Mouse (Mus musculus) heart, embryonic 13.5 days (tissue): ENCODE results near the gene Lzic. TPM values are rescaled to one million over a fixed set of nuclear protein-coding genes. Genes with fewer than 3 reads are reported as not detected.

Experiments used
- ATAC-seq: fragments of 200-750 bp; cut with Nextera tagmentation; 2 replicates; pipeline ENCODE4 v1.8.0; 2017; ENCODE audit warnings: moderate TSS enrichment; ENCODE audit not compliant: insufficient number of reproducible peaks, low FRiP score, low TSS enrichment; ENCODE audit errors: extremely low read depth
- H3K27ac ChIP-seq: fragments of 300-500 bp; sonication (generic); replicated peaks from 2 replicates; pipeline ENCODE4 v1.5.1; 2015; ENCODE audit warnings: moderate library complexity, mild to moderate bottlenecking, inconsistent platforms
- H3K27me3 ChIP-seq: fragments of 300-500 bp; sonication (generic); replicated peaks from 2 replicates; pipeline ENCODE4 v1.6.1; 2015; ENCODE audit warnings: mild to moderate bottlenecking, inconsistent platforms
- H3K36me3 ChIP-seq: fragments of 300-500 bp; sonication (generic); 2 replicates; pipeline ENCODE4 v1.6.1; 2015; ENCODE audit warnings: mild to moderate bottlenecking, inconsistent platforms
- H3K4me1 ChIP-seq: fragments of 300-500 bp; sonication (generic); 2 replicates; pipeline ENCODE4 v1.6.1; 2015; ENCODE audit warnings: inconsistent platforms
- H3K4me2 ChIP-seq: fragments of 300-500 bp; sonication (generic); 2 replicates; pipeline ENCODE4 v1.6.1; 2015; ENCODE audit warnings: inconsistent platforms, mild to moderate bottlenecking, moderate library complexity
- H3K4me3 ChIP-seq: fragments of 300-500 bp; sonication (generic); 2 replicates; pipeline ENCODE4 v1.5.1; 2015; ENCODE audit warnings: moderate library complexity, mild to moderate bottlenecking, inconsistent platforms
- H3K9ac ChIP-seq: fragments of 300-500 bp; sonication (generic); 2 replicates; pipeline ENCODE4 v1.6.1; 2015; ENCODE audit warnings: inconsistent platforms, mild to moderate bottlenecking, moderate library complexity
- H3K9me3 ChIP-seq: fragments of 300-500 bp; sonication (generic); 2 replicates; pipeline ENCODE4 v1.6.1; 2016; ENCODE audit warnings: inconsistent platforms
- WGBS: fragments of 180-500 bp; shearing (Covaris S2); methylation state at CpG from one replicate; pipeline ENCODE4 v1.1.7; 2015; ENCODE audit warnings: mixed read lengths; 5-methylcytosine and 5-hydroxymethylcytosine counted together
- polyA plus RNA-seq: library from polyadenylated mRNA; unstranded; fragments of >200 nt; fragmentation: Nextera tagmentation; extraction: Ambion mirVana; gene quantifications from 2 replicates; pipeline ENCODE4 v1.2.1, GENCODE M21; 2015

Gene Lzic
- polyA plus RNA-seq, 1 experiment from 2014 or later = 28.5 TPM

DNA sequence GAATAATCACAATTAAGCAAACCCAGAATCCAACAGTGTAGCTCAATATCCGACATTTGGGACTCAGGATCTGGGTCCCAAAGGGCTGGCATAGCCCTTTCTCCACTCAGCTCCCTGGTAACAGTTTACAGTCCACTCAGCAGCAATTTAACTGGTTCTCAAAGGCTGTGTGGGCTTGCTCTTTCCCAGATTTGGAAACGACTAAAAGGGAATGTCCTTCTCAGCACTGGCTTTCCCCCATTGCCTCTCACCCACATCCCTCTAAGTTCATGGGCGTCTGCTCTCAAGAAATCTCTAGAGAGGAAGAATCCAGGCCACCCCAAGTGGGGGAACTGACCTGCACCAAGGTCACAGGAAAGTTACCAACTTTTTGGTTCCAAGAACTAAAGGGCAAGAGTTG is 463 bp upstream of the Lzic start:
- Histone ChIP-seq H3K9me3 (no peaks in the 10 kb centered on the region), H3K4me2 (peak overlapping the region; percentile 81), H3K4me3 (peak overlapping the region; percentile 78), H3K4me1 (peaks cover 23% of the 10 kb centered on the region), H3K27ac (peak overlapping the region; percentile 87), H3K27me3 (no peaks in the 10 kb centered on the region), H3K9ac (peak overlapping the region; percentile 92), H3K36me3 (peaks cover 30% of the 10 kb centered on the region)
- ATAC-seq = no peak; the same call in 1 of the 2 replicates
- 39% methylated on average over 3 of the region's 3 CpGs for WGBS

DNA sequence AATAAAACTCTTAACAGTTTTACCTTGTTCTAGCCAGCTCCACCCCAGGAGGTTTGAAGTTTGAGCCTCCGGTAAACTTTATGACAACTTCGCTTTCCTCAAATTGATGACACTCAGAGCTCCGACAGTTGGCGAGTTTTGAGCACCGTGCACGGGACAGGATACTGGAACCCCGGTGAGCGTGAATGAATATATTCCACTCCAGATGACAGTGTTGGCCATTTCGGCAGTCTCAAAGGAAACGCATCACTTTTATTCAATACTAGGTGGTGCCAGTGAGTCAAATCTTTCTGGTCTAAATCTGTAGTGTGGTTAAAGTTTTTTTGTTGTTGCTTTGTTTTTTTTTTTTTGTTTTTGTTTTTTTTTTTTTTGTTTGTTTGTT is 787 bp downstream of the Lzic start:
- Histone ChIP-seq H3K4me1 (peaks cover 23% of the 10 kb centered on the region), H3K4me3 (peak overlapping the region; percentile 78), H3K27me3 (no peaks in the 10 kb centered on the region), H3K4me2 (peak overlapping the region; percentile 81), H3K27ac (peak overlapping the region; percentile 82), H3K9ac (peak overlapping the region; percentile 92), H3K36me3 (peaks cover 41% of the 10 kb centered on the region), H3K9me3 (no peaks in the 10 kb centered on the region)
- WGBS = 2% methylated on average over 10 of the region's 10 CpGs
- no peak for ATAC-seq

DNA sequence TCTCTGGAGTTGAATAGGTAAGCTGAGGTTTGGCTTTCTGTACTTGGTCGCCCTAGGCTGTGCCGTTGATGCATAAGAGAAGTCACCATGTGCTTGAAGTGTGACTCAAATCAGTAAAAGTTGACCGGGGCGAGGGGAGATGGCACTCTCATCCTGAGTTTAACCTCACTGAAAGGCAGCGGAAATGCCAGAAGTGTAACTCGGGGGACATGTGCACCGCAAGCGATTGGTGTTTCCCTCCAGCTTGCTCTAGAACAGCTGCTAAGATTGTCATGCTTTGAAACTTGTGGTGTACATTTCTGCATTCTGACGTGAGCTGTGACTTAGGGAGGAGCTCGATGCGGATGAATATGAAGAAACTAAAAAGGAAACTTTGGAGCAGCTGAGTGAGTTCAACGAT is 2.7 kb downstream of the Lzic start:
- no peak overlapping the region for H3K9ac ChIP-seq
- H3K4me3 ChIP-seq = no peak overlapping the region
- 92% methylated on average over 12 of the region's 12 CpGs for WGBS
- H3K4me2 ChIP-seq = no peak overlapping the region
- ATAC-seq = no peak
- H3K4me1 ChIP-seq = peaks cover 23% of the 10 kb centered on the region
- H3K27ac ChIP-seq = no peak overlapping the region
- H3K36me3 ChIP-seq = peaks cover 59% of the 10 kb centered on the region
- H3K9me3 ChIP-seq = no peaks in the 10 kb centered on the region
- H3K27me3 ChIP-seq = no peaks in the 10 kb centered on the region

DNA sequence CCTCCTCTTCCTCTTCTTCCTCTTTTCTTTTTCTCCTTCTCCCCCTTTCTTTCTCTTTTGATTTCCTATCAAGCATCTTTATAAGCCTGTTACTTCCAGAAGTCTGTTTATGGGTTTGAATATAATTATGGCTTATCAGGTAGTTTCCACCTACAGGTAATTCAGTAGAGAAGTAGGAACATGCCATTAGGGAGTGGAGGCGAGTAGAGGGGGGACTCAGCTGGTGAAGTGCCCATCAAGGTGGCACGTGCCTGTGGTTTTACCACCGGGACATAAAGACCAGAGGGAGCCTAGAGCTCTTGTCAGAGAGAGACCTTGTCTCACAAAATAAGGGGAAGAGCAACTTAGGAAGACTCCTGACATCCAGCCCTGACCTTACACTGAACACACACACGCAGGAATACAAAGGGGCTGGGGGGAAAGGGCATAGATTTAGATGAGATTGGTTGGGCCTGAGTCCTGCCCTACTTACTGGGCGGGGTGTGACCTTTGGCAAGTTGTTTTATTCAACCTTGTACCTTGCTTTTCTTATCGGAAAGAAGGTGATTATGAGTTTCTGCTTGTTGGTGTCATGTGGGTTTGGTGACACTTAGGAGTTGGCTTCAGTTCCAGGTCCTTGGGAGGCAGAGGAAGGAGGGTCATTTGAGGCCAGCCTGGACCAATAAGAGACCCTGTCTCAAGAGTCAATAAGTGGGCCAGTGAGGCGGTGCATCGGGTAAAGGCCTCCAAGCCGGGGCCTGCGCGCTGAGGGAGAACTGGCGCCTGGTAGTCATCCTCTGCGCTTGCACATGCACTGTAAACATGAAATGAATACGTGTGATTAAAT is 4.6 kb downstream of the Lzic start:
- Histone ChIP-seq H3K9ac (no peak overlapping the region), H3K4me3 (no peak overlapping the region), H3K4me2 (no peak overlapping the region), H3K27me3 (no peaks in the 10 kb centered on the region), H3K27ac (no peak overlapping the region), H3K36me3 (peaks cover 78% of the 10 kb centered on the region), H3K4me1 (peaks cover 14% of the 10 kb centered on the region), H3K9me3 (no peaks in the 10 kb centered on the region)
- WGBS = 90% methylated on average over 14 of the region's 14 CpGs
- no peak for ATAC-seq

DNA sequence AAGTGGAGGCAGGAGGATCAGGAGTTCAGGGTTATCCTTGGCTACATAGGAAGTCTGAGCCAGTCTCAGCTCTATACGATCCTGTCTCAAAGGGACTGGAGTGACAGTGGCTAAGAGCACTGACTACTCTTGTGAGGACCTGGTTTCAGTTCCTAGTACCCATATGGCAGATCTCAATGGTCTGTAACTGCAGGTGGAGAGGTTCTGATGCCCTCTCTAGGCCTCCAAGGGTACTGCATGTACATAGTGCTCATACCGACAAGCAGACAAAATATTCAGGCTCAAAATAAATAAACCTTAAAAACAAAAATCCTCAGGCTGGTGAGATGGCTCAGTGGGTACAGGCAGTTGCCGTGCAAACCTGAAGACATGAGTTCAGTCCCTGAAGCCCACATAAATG is 6.1 kb downstream of the Lzic start:
- Histone ChIP-seq H3K36me3 (peaks cover 91% of the 10 kb centered on the region), H3K9ac (no peak overlapping the region), H3K4me2 (no peak overlapping the region), H3K4me3 (no peak overlapping the region), H3K9me3 (no peaks in the 10 kb centered on the region), H3K4me1 (peaks cover 11% of the 10 kb centered on the region), H3K27me3 (no peaks in the 10 kb centered on the region), H3K27ac (no peak overlapping the region)
- 98% methylated on average over 3 of the region's 3 CpGs for WGBS
- ATAC-seq = no peak

DNA sequence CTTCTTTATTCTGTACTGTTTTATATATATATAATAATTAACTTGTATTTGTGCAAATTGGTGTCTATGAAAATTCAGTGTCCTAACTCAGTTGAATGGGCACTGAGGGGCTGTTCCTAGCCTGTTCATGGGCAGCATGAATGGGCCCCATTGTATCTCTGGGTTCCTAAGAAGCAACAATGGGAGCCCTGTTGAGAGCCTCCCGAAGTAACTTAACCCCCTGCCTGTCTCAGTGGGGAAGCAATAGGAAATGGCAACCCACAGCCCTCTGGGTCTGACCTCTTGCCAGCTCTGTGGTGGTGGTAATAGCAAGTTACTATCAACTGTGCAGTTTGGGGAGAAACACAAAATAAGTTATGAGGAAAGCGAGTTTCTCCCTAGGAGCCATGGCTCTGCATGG is 11.6 kb downstream of the Lzic start:
- no peak overlapping the region for H3K4me2 ChIP-seq
- H3K9ac ChIP-seq = no peak overlapping the region
- H3K9me3 ChIP-seq = no peaks in the 10 kb centered on the region
- H3K27me3 ChIP-seq = no peaks in the 10 kb centered on the region
- ATAC-seq = no peak
- WGBS = 67% methylated on average over 2 of the region's 2 CpGs
- H3K36me3 ChIP-seq = peaks cover 92% of the 10 kb centered on the region
- no peak overlapping the region for H3K27ac ChIP-seq
- H3K4me1 ChIP-seq = no peaks in the 10 kb centered on the region
- H3K4me3 ChIP-seq = no peak overlapping the region

DNA sequence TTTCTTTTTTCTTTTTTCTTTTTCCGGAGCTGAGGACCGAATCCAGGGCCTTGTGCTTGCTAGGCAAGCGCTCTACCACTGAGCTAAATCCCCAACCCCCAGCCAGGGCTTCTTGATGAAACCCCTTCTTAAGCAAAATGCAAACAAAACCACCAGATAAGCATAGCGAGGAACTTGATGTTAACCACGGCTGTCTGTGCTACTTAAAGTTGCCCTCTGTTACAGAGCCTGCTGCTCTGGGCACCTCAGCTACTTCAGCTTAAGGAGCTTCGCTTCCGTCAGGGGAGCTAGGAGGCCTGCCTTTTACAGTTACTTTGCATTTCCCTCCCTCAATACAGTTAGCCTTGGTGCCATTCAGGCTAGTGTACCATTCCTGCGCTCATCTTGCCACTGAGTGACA is 13.9 kb downstream of the Lzic start:
- no peaks in the 10 kb centered on the region for H3K9me3 ChIP-seq
- 75% methylated on average over 8 of the region's 8 CpGs for WGBS
- H3K27ac ChIP-seq = no peak overlapping the region
- no peak overlapping the region for H3K4me3 ChIP-seq
- no peak overlapping the region for H3K9ac ChIP-seq
- ATAC-seq = no peak
- no peaks in the 10 kb centered on the region for H3K4me1 ChIP-seq
- no peaks in the 10 kb centered on the region for H3K27me3 ChIP-seq
- no peak overlapping the region for H3K4me2 ChIP-seq
- H3K36me3 ChIP-seq = peaks cover 85% of the 10 kb centered on the region

DNA sequence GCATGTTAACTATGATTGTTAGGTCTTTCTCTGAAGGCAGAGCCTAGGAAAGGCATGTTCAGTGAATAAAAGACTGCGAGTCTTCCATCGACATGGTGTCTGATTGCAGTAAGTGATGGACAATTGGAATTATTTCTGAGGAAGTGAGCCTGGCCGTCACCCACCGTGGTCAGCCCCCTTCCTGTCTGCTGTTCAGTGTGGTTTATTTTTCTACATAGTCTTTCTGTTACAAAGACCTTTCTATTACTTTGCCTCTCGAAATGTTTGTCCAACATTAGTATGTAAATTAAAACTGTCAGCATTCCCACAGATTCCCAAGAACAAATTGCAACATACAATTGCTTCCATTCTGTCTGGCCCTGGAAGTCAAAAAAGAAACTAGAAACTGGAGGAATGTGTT is 14.8 kb downstream of the Lzic start:
- Histone ChIP-seq H3K4me3 (no peak overlapping the region), H3K27ac (no peak overlapping the region), H3K9ac (no peak overlapping the region), H3K4me2 (no peak overlapping the region), H3K4me1 (no peaks in the 10 kb centered on the region), H3K9me3 (no peaks in the 10 kb centered on the region), H3K27me3 (no peaks in the 10 kb centered on the region), H3K36me3 (peaks cover 76% of the 10 kb centered on the region)
- 78% methylated on average over 5 of the region's 5 CpGs for WGBS
- no peak for ATAC-seq

DNA sequence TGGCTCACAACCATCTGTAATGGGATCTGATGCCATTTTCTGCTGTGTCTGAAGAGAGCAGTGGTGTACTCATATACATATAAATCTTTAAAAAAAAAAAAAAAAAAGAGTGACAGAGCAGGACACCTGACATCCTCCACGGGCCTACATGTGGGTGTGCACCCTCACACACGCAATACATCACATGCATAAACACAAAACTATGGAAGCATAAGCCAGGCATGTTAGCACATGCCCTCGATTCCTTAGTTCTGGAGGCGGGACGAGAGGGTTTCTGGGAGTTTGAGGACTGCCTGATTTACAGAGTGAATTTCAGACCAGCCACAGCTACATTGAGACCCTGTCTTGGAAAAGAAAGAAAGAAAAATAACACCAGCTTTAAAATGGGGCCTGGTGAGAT is 19.3 kb downstream of the Lzic start:
- H3K9me3 ChIP-seq = no peaks in the 10 kb centered on the region
- H3K27me3 ChIP-seq = no peaks in the 10 kb centered on the region
- no peak overlapping the region for H3K27ac ChIP-seq
- no peak overlapping the region for H3K9ac ChIP-seq
- H3K36me3 ChIP-seq = peaks cover 36% of the 10 kb centered on the region
- H3K4me1 ChIP-seq = no peaks in the 10 kb centered on the region
- no peak overlapping the region for H3K4me3 ChIP-seq
- WGBS = 81% methylated on average over 5 of the region's 5 CpGs
- ATAC-seq = no peak
- no peak overlapping the region for H3K4me2 ChIP-seq

DNA sequence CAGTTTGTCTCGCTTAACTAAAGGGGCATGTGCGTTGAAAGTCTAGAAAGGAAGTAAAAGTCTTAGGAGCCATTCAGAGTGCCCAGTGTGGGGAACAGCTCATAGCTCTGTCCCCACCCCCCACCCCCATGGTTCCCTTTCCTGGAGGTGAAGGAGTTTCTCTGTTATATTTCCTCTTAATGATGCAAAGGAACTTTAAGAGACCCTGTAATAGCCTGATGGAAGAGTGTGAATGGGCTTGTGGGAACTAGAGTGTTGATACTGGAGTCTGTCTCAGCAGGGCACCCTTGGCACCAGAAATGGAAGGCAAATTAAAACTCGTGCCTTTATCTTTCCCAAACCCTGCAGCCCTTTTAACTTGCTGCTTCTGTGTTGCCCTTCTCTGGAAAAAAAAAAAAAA is 19.8 kb downstream of the Lzic start:
- Histone ChIP-seq H3K27me3 (no peaks in the 10 kb centered on the region), H3K4me3 (no peak overlapping the region), H3K4me1 (no peaks in the 10 kb centered on the region), H3K36me3 (peaks cover 31% of the 10 kb centered on the region), H3K9ac (no peak overlapping the region), H3K9me3 (no peaks in the 10 kb centered on the region), H3K27ac (no peak overlapping the region), H3K4me2 (no peak overlapping the region)
- ATAC-seq = no peak
- WGBS = 31% methylated on average over 3 of the region's 3 CpGs

DNA sequence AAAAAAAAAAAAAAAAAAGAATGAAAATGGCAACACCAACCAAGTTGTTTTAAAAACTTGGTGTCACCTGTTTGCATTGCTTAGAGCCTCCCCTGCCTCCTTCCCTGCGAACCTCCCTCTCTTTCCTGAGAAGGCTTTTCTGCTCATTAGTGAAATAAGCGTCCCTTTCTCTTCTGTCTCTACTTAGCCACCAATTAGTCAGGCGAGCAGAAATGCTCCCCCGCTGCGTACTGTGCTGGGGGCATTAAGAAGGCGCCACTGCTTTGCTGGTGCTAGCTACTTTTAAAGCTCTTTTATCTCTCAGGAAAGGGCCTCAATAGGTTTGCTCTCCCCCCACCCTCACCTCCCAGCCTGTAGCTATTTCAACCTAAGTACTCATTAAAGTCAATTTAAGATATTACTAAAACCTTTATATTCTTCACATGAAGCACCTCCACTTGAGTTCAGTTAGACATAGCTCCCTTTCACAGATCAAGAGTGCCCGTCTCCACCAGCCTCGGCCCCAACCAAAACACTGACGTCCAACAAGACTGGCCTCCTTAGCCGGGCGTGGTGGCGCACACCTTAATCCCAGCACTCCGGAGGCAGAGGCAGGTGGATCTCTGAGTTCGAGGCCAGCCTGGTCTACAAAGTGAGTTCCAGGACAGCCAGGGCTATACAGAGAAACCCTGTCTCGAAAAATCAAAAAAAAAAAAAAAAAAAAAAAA is 20.4 kb downstream of the Lzic start:
- H3K4me1 ChIP-seq = no peaks in the 10 kb centered on the region

DNA sequence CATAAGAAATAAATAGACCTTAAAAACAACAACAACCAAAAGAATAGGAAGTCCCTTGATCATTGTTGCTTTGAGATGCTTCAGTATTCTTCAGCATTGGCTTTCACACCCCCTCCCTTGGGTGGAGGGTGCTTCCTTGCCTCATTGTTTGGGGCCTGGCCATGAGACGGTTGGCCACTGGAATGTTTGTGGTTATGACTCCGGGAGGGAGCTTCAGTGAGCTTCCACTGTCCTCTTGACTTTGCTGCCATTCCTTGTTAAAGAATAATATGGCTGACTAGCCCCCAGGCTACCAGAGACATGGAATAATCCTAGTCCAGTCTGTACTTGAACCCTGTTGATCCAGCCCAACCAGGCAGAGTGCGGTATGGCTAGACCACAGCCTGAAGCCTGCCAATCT is 21.9 kb downstream of the Lzic start:
- H3K9me3 ChIP-seq = no peaks in the 10 kb centered on the region
- 0 out of 2 replicates have a peak, but pooled peaks cover 4% of the 10 kb centered on the region for H3K4me1 ChIP-seq
- H3K4me3 ChIP-seq = no peak overlapping the region
- H3K9ac ChIP-seq = no peak overlapping the region
- 67% methylated on average over 3 of the region's 3 CpGs for WGBS
- no peak overlapping the region for H3K4me2 ChIP-seq
- H3K27me3 ChIP-seq = no peaks in the 10 kb centered on the region
- no peak overlapping the region for H3K27ac ChIP-seq
- peaks cover 11% of the 10 kb centered on the region for H3K36me3 ChIP-seq
- ATAC-seq = no peak

More for the DNA sequence above, 20.4 kb downstream of the Lzic start:
- Histone ChIP-seq H3K27ac (no peak overlapping the region), H3K27me3 (no peaks in the 10 kb centered on the region), H3K9ac (no peak overlapping the region), H3K4me2 (no peak overlapping the region), H3K9me3 (no peaks in the 10 kb centered on the region), H3K36me3 (peaks cover 26% of the 10 kb centered on the region), H3K4me3 (no peak overlapping the region)
- 60% methylated on average over 14 of the region's 15 CpGs for WGBS
- ATAC-seq = no peak
